In genomic region chr10:7619821-7620241, GRCm38 (mm10) we compare ENCODE assay signal across 21 mouse cellular contexts. TPM values are rescaled to one million over a fixed set of nuclear protein-coding genes. Genes with fewer than 3 reads are reported as not detected.
DNase-seq lines count a peak whose midpoint lies in the region; ATAC-seq lines count a peak whose summit lies in the region.
"Had no signal": no experiment of that assay in that cellular context is flagged by ENCODE, and none has a peak within 500 bp of the region (broad histone marks: within the 10 kb centered on the region; RNA-seq: fewer than 3 reads in every experiment).

No protein-coding gene starts in this region.

- H3K4me3 ChIP-seq in embryonic facial prominence, embryonic 11.5 days (ENCODE audit: low read depth, low read length), result no peak overlapping the region
- H3K4me3 ChIP-seq in embryonic facial prominence, embryonic 10.5 days, result no peak overlapping the region
- no peak overlapping the region for H3K4me3 ChIP-seq in hindbrain, embryonic 13.5 days
- no peak overlapping the region for H3K4me3 ChIP-seq in hindbrain, embryonic 11.5 days (ENCODE audit: low read depth, low read length)
- H3K4me3 ChIP-seq in embryonic facial prominence, embryonic 12.5 days, result no peak overlapping the region
- H3K4me3 ChIP-seq in midbrain, embryonic 15.5 days, result no peak overlapping the region
- H3K4me3 ChIP-seq: forebrain, embryonic 12.5 days; kidney, embryonic 15.5 days; liver, embryonic 15.5 days; neural tube, embryonic 13.5 days had no signal

- H3K4me2 ChIP-seq in embryonic facial prominence, embryonic 11.5 days (ENCODE audit: low read depth, low read length), result no peak overlapping the region
- H3K4me2 ChIP-seq in hindbrain, embryonic 13.5 days, result no peak overlapping the region
- no peak overlapping the region for H3K4me2 ChIP-seq in hindbrain, embryonic 11.5 days (replicated peaks; ENCODE audit: low read depth, low read length)
- H3K4me2 ChIP-seq in embryonic facial prominence, embryonic 12.5 days (replicated peaks), result no peak overlapping the region
- no peak overlapping the region for H3K4me2 ChIP-seq in midbrain, embryonic 15.5 days
- H3K4me2 ChIP-seq: forebrain, embryonic 12.5 days; kidney, embryonic 15.5 days; liver, embryonic 15.5 days; neural tube, embryonic 13.5 days had no signal

- no peak overlapping the region for H3K27ac ChIP-seq in embryonic facial prominence, embryonic 11.5 days (replicated peaks; ENCODE audit: low read depth, low read length)
- H3K27ac ChIP-seq in embryonic facial prominence, embryonic 10.5 days (replicated peaks), result no peak overlapping the region
- H3K27ac ChIP-seq in hindbrain, embryonic 13.5 days, result no peak overlapping the region
- no peak overlapping the region for H3K27ac ChIP-seq in hindbrain, embryonic 11.5 days (ENCODE audit: low read depth, low read length)
- H3K27ac ChIP-seq in embryonic facial prominence, embryonic 12.5 days, result no peak overlapping the region
- H3K27ac ChIP-seq in midbrain, embryonic 15.5 days, result no peak overlapping the region
- H3K27ac ChIP-seq: forebrain, embryonic 12.5 days; kidney, embryonic 15.5 days; liver, embryonic 15.5 days; neural tube, embryonic 13.5 days had no signal

- H3K4me1 ChIP-seq in embryonic facial prominence, embryonic 11.5 days (ENCODE audit: control insufficient read depth, insufficient read depth, low read length), result no peaks in the 10 kb centered on the region
- H3K4me1 ChIP-seq in embryonic facial prominence, embryonic 10.5 days, result no peaks in the 10 kb centered on the region
- H3K4me1 ChIP-seq in hindbrain, embryonic 13.5 days (replicated peaks), result no peaks in the 10 kb centered on the region
- H3K4me1 ChIP-seq in hindbrain, embryonic 11.5 days (replicated peaks; ENCODE audit: control insufficient read depth, insufficient read depth, low read length), result no peaks in the 10 kb centered on the region
- no peaks in the 10 kb centered on the region for H3K4me1 ChIP-seq in embryonic facial prominence, embryonic 12.5 days
- H3K4me1 ChIP-seq in midbrain, embryonic 15.5 days, result no peaks in the 10 kb centered on the region
- H3K4me1 ChIP-seq: forebrain, embryonic 12.5 days; kidney, embryonic 15.5 days; liver, embryonic 15.5 days; neural tube, embryonic 13.5 days had no signal

- peak; percentile 39; the same call in 1 of the 2 replicates for ATAC-seq in embryonic facial prominence, embryonic 11.5 days (replicated peaks; ENCODE audit: insufficient number of reproducible peaks, low FRiP score, low TSS enrichment, low read depth)
- ATAC-seq in hindbrain, embryonic 13.5 days (ENCODE audit: low FRiP score), result peak; percentile 54; the same call in 1 of the 2 replicates
- ATAC-seq in hindbrain, embryonic 11.5 days (ENCODE audit: low FRiP score), result no peak
- ATAC-seq in embryonic facial prominence, embryonic 12.5 days (ENCODE audit: insufficient number of reproducible peaks, insufficient read depth, low FRiP score, low TSS enrichment), result peak; percentile 64; the same call in 1 of the 2 replicates
- ATAC-seq in midbrain, embryonic 15.5 days (replicated peaks), result peak; percentile 58; the same call in 1 of the 2 replicates
- ATAC-seq: intestine, postnatal 0 days had no signal

- WGBS in embryonic facial prominence, embryonic 11.5 days, result 95% methylated on average over 4 of the region's 5 CpGs
- 80% methylated on average over 5 of the region's 5 CpGs for WGBS in embryonic facial prominence, embryonic 10.5 days
- 61% methylated on average over 3 of the region's 5 CpGs for WGBS in hindbrain, embryonic 13.5 days
- WGBS in hindbrain, embryonic 11.5 days, result 89% methylated on average over 1 of the region's 5 CpGs
- 76% methylated on average over 5 of the region's 5 CpGs for WGBS in embryonic facial prominence, embryonic 12.5 days
- 66% methylated on average over 3 of the region's 5 CpGs for WGBS in midbrain, embryonic 15.5 days

- H3K9me3 ChIP-seq in embryonic facial prominence, embryonic 11.5 days (replicated peaks; ENCODE audit: control insufficient read depth, low read length), result no peaks in the 10 kb centered on the region
- H3K9me3 ChIP-seq in embryonic facial prominence, embryonic 10.5 days, result peaks cover 2% of the 10 kb centered on the region
- H3K9me3 ChIP-seq in hindbrain, embryonic 13.5 days, result peaks cover 1% of the 10 kb centered on the region
- H3K9me3 ChIP-seq in hindbrain, embryonic 11.5 days (ENCODE audit: control insufficient read depth, low read length), result peaks cover under 1% of the 10 kb centered on the region; the same call in 1 of the 2 replicates
- 0 out of 2 replicates have a peak, but pooled peaks cover 1% of the 10 kb centered on the region for H3K9me3 ChIP-seq in embryonic facial prominence, embryonic 12.5 days
- peaks cover under 1% of the 10 kb centered on the region for H3K9me3 ChIP-seq in midbrain, embryonic 15.5 days
- H3K9me3 ChIP-seq: G1E; liver, embryonic 15.5 days had no signal

- no peaks in the 10 kb centered on the region for H3K36me3 ChIP-seq in embryonic facial prominence, embryonic 11.5 days (replicated peaks; ENCODE audit: control insufficient read depth, insufficient read depth, low read depth, low read length)
- H3K36me3 ChIP-seq in embryonic facial prominence, embryonic 10.5 days (replicated peaks), result peaks cover 1% of the 10 kb centered on the region; the same call in 1 of the 2 replicates
- peaks cover 36% of the 10 kb centered on the region for H3K36me3 ChIP-seq in hindbrain, embryonic 13.5 days
- no peaks in the 10 kb centered on the region for H3K36me3 ChIP-seq in hindbrain, embryonic 11.5 days (ENCODE audit: control insufficient read depth, insufficient read depth, low read length)
- no peaks in the 10 kb centered on the region for H3K36me3 ChIP-seq in embryonic facial prominence, embryonic 12.5 days
- H3K36me3 ChIP-seq in midbrain, embryonic 15.5 days (replicated peaks), result peaks cover 2% of the 10 kb centered on the region; the same call in 1 of the 2 replicates
- H3K36me3 ChIP-seq: G1E; kidney, embryonic 15.5 days; liver, embryonic 15.5 days had no signal

- no peak for DNase-seq in embryonic facial prominence, embryonic 11.5 days (ENCODE audit: low spot score)
- no peak for DNase-seq in embryonic facial prominence, embryonic 10.5 days (ENCODE audit: low spot score)
- DNase-seq in hindbrain, embryonic 11.5 days (ENCODE audit: low spot score), result no peak
- no peak for DNase-seq in retina, embryonic 14.5 days (ENCODE audit: low spot score)
- DNase-seq in adrenal gland, adult 8-10 months, result no peak
- DNase-seq: adrenal gland, postnatal 36 days; cerebellum, adult 11-12 months; cerebellum, postnatal 14 days; embryo, embryonic 11 days; heart, postnatal 4 days; right cerebral cortex, postnatal 14 days; thymus, postnatal 36 days had no signal

- no peak overlapping the region for H3K9ac ChIP-seq in embryonic facial prominence, embryonic 11.5 days (replicated peaks; ENCODE audit: low read length)
- no peak overlapping the region for H3K9ac ChIP-seq in hindbrain, embryonic 13.5 days
- H3K9ac ChIP-seq in hindbrain, embryonic 11.5 days (ENCODE audit: low read depth, low read length), result no peak overlapping the region
- no peak overlapping the region for H3K9ac ChIP-seq in embryonic facial prominence, embryonic 12.5 days
- H3K9ac ChIP-seq in midbrain, embryonic 15.5 days, result no peak overlapping the region
- H3K9ac ChIP-seq: forebrain, embryonic 12.5 days; kidney, embryonic 15.5 days; liver, embryonic 15.5 days; neural tube, embryonic 13.5 days had no signal

- no peaks in the 10 kb centered on the region for H3K27me3 ChIP-seq in embryonic facial prominence, embryonic 11.5 days (ENCODE audit: control insufficient read depth, insufficient read depth, low read length)
- no peaks in the 10 kb centered on the region for H3K27me3 ChIP-seq in embryonic facial prominence, embryonic 10.5 days (replicated peaks; ENCODE audit: low read depth, poor library complexity, severe bottlenecking)
- no peaks in the 10 kb centered on the region for H3K27me3 ChIP-seq in hindbrain, embryonic 13.5 days
- no peaks in the 10 kb centered on the region for H3K27me3 ChIP-seq in hindbrain, embryonic 11.5 days (ENCODE audit: control insufficient read depth, insufficient read depth, low read length)
- no peaks in the 10 kb centered on the region for H3K27me3 ChIP-seq in embryonic facial prominence, embryonic 12.5 days
- no peaks in the 10 kb centered on the region for H3K27me3 ChIP-seq in midbrain, embryonic 15.5 days (replicated peaks)
- H3K27me3 ChIP-seq: forebrain, embryonic 12.5 days; kidney, embryonic 15.5 days; liver, embryonic 15.5 days; neural tube, embryonic 13.5 days had no signal

RNA-seq across cellular contexts. Expression of gene Lrp11, which starts 30.2 kb away (rescaled TPM):
- 6.1 and 7.5 TPM in 2 replicates for polyA plus RNA-seq in embryonic facial prominence, embryonic 11.5 days (2014; fragmentation: Nextera tagmentation; extraction: Ambion mirVana)
- 4.8 and 5.2 TPM in 2 replicates for polyA plus RNA-seq in embryonic facial prominence, embryonic 10.5 days (2016; fragmentation: Nextera tagmentation; extraction: Ambion mirVana)
- polyA plus RNA-seq in hindbrain, embryonic 13.5 days (2015; fragmentation: Nextera tagmentation; extraction: Ambion mirVana), result 23.4 and 23.6 TPM in 2 replicates
- 9.3 and 9.4 TPM in 2 replicates for polyA plus RNA-seq in hindbrain, embryonic 11.5 days (2014; fragmentation: Nextera tagmentation; extraction: Ambion mirVana)
- polyA plus RNA-seq in embryonic facial prominence, embryonic 12.5 days (2016; fragmentation: Nextera tagmentation; extraction: Ambion mirVana), result 7.3 and 7.7 TPM in 2 replicates
- polyA plus RNA-seq in midbrain, embryonic 15.5 days (2015; fragmentation: Nextera tagmentation; extraction: Ambion mirVana), result 41.5 and 44.3 TPM in 2 replicates
- 10 to 100 TPM; 25.7 to 36.3 (median 29.4) TPM for total RNA-seq in adrenal gland, adult 8-10 months (2022)

RNA-seq across cellular contexts. Expression of gene Nup43, which starts 47.5 kb away (rescaled TPM):
- 73.5 and 84.4 TPM in 2 replicates for polyA plus RNA-seq in embryonic facial prominence, embryonic 11.5 days (2014; fragmentation: Nextera tagmentation; extraction: Ambion mirVana)
- 95.4 and 95.9 TPM in 2 replicates for polyA plus RNA-seq in embryonic facial prominence, embryonic 10.5 days (2016; fragmentation: Nextera tagmentation; extraction: Ambion mirVana)
- polyA plus RNA-seq in hindbrain, embryonic 13.5 days (2015; fragmentation: Nextera tagmentation; extraction: Ambion mirVana), result 35.8 and 38.2 TPM in 2 replicates
- polyA plus RNA-seq in hindbrain, embryonic 11.5 days (2014; fragmentation: Nextera tagmentation; extraction: Ambion mirVana), result 62.3 and 68.1 TPM in 2 replicates
- polyA plus RNA-seq in embryonic facial prominence, embryonic 12.5 days (2016; fragmentation: Nextera tagmentation; extraction: Ambion mirVana), result 62.0 and 64.2 TPM in 2 replicates
- polyA plus RNA-seq in midbrain, embryonic 15.5 days (2015; fragmentation: Nextera tagmentation; extraction: Ambion mirVana), result 32.9 and 35.0 TPM in 2 replicates
- 10 to 100 TPM; 10.8 to 12.1 (median 11.6) TPM for total RNA-seq in adrenal gland, adult 8-10 months (2022)
